Mouse (Mus musculus) G1E (cell line): Measurements from ENCODE around the gene Srgap3. TPM values are rescaled to one million over a fixed set of nuclear protein-coding genes. Genes with fewer than 3 reads are reported as not detected.
"Not testable (repeated sequence)": the region's sequence is repeated elsewhere in the genome, so short reads cannot be mapped to it uniquely, and the experiment has no call there.

Experiments used
- ATAC-seq: 2 replicates; pipeline ENCODE4 v1.8.0; 2016; ENCODE audit warnings: mild to moderate bottlenecking; ENCODE audit not compliant: insufficient number of reproducible peaks, poor library complexity, low FRiP score, severe bottlenecking; ENCODE audit errors: extremely low read depth
- DNase-seq: peaks from one replicate; pipeline ENCODE4 v3.0.0; 2012; ENCODE audit warnings: low spot score
- H3K27me3 ChIP-seq: 2 replicates; pipeline ENCODE4 v1.6.1; 2012; ENCODE audit warnings: mild to moderate bottlenecking, low read length, inconsistent platforms; ENCODE audit not compliant: insufficient read depth
- H3K36me3 ChIP-seq: replicated peaks from 2 replicates; pipeline ENCODE3; 2012; ENCODE audit warnings: mild to moderate bottlenecking, inconsistent platforms
- H3K4me1 ChIP-seq: 2 replicates; pipeline ENCODE4 v1.6.1; 2012; ENCODE audit warnings: low read depth, low read length, inconsistent platforms, mixed read lengths; ENCODE audit not compliant: insufficient read depth
- H3K4me3 ChIP-seq: 2 replicates; pipeline ENCODE4 v1.5.1; 2012; ENCODE audit warnings: low read depth, mild to moderate bottlenecking, inconsistent platforms, low read length, moderate library complexity, mixed read lengths
- H3K9me3 ChIP-seq: replicated peaks from 2 replicates; pipeline ENCODE4 v1.6.1; 2012; ENCODE audit warnings: inconsistent platforms
- CTCF ChIP-seq: IDR thresholded peaks from 2 replicates; pipeline ENCODE4 v1.5.1; 2012; ENCODE audit warnings: low read depth, low read length, inconsistent platforms, mixed read lengths
- GATA1 ChIP-seq: IDR thresholded peaks from 2 replicates; pipeline ENCODE4 v1.6.1; 2012; ENCODE audit warnings: borderline replicate concordance, low read length, inconsistent platforms, mixed read lengths
- GATA2 ChIP-seq: IDR thresholded peaks from 2 replicates; pipeline ENCODE4 v1.6.1; 2012; ENCODE audit warnings: low read depth, low read length, inconsistent platforms, borderline replicate concordance
- POLR2AphosphoS5 ChIP-seq: IDR thresholded peaks from 2 replicates; pipeline ENCODE4 v1.6.1; 2012; ENCODE audit warnings: low read depth, low read length, inconsistent platforms; ENCODE audit not compliant: insufficient replicate concordance
- TAL1 ChIP-seq: conservative IDR thresholded peaks from 2 replicates; pipeline ENCODE4 v1.6.1; 2012; ENCODE audit warnings: low read depth, low read length, inconsistent platforms, mixed read lengths
- polyA plus RNA-seq: library from polyadenylated mRNA; stranded (reverse); fragments of >175 nt; gene quantifications from 2 replicates; pipeline ENCODE4 v1.2.3, GENCODE M21; 2012
- total RNA-seq, 2 experiments: library from RNA; stranded (forward) in 1 of 2; stranded (reverse) in 1 of 2; fragments of 200-1000 nt in 1 of 2; fragments of >200 nt in 1 of 2; fragmentation: Nextera tagmentation in 1 of 2; gene quantifications; 2 replicates each; pipeline ENCODE4 v1.2.3; 2014 to 2017

Gene Srgap3
- total and polyA plus RNA-seq, 3 experiments, result 0.05 TPM; not detected in 2

GRCm38 (mm10) chr6:112871241-112871780 is 75.8 kb downstream of the Srgap3 start:
- Histone ChIP-seq H3K4me1 (no peaks in the 10 kb centered on the region), H3K27me3 (0 out of 2 replicates have a peak, but pooled peaks cover 2% of the 10 kb centered on the region), H3K9me3 (peaks cover 32% of the 10 kb centered on the region), H3K4me3 (no peak overlapping the region), H3K36me3 (no peaks in the 10 kb centered on the region)
- TF ChIP-seq CTCF (no peak), GATA1 (no peak), TAL1 (no peak), POLR2AphosphoS5 (no peak), GATA2 (no peak)
- ATAC-seq (no peak), DNase-seq (no peak)

- Histone ChIP-seq H3K9me3 (peaks cover 38% of the 10 kb centered on the region), H3K36me3 (no peaks in the 10 kb centered on the region), H3K27me3 (no peaks in the 10 kb centered on the region), H3K4me1 (no peaks in the 10 kb centered on the region), H3K4me3 (no peak overlapping the region)
- no peak for ATAC-seq
- no peak for TF ChIP-seq CTCF
- no peak for TF ChIP-seq GATA1
- TF ChIP-seq GATA2, result no peak
- TF ChIP-seq TAL1, result no peak
- TF ChIP-seq POLR2AphosphoS5, result no peak
- DNase-seq, result no peak
Observed at GRCm38 (mm10) chr6:112868197-112868957, 78.7 kb downstream of the Srgap3 start.

GRCm38 (mm10) chr6:112866096-112866495 is 81.0 kb downstream of the Srgap3 start:
- Histone ChIP-seq H3K4me1 (no peaks in the 10 kb centered on the region), H3K36me3 (no peaks in the 10 kb centered on the region), H3K4me3 (no peak overlapping the region), H3K9me3 (peaks cover 45% of the 10 kb centered on the region), H3K27me3 (no peaks in the 10 kb centered on the region)
- ATAC-seq (no peak), DNase-seq (no peak)
- TF ChIP-seq GATA2 (no peak), POLR2AphosphoS5 (no peak), GATA1 (no peak), TAL1 (no peak)

- no peaks in the 10 kb centered on the region for H3K4me1 ChIP-seq
- H3K27me3 ChIP-seq, result no peaks in the 10 kb centered on the region
Observed at GRCm38 (mm10) chr6:112865021-112865531, 82.0 kb downstream of the Srgap3 start.

GRCm38 (mm10) chr6:112862465-112862864 is 84.6 kb downstream of the Srgap3 start:
- Histone ChIP-seq H3K9me3 (peaks cover 34% of the 10 kb centered on the region), H3K4me1 (no peaks in the 10 kb centered on the region), H3K4me3 (no peak overlapping the region), H3K27me3 (no peaks in the 10 kb centered on the region), H3K36me3 (no peaks in the 10 kb centered on the region)
- TF ChIP-seq GATA1 (no peak), POLR2AphosphoS5 (no peak), GATA2 (no peak), CTCF (no peak), TAL1 (no peak)
- no peak for ATAC-seq
- no peak for DNase-seq

More at GRCm38 (mm10) chr6:112865021-112865531, 82.0 kb downstream of the Srgap3 start:
- peaks cover 40% of the 10 kb centered on the region for H3K9me3 ChIP-seq
- no peaks in the 10 kb centered on the region for H3K36me3 ChIP-seq
- DNase-seq (no peak), ATAC-seq (no peak)
- H3K4me3 ChIP-seq, result no peak overlapping the region
- TF ChIP-seq GATA2, result no peak
- no peak for TF ChIP-seq GATA1
- no peak for TF ChIP-seq CTCF
- TF ChIP-seq POLR2AphosphoS5, result no peak
- no peak for TF ChIP-seq TAL1

GRCm38 (mm10) chr6:112861351-112862297 is 85.4 kb downstream of the Srgap3 start:
- DNase-seq (no peak), ATAC-seq (no peak)
- H3K9me3 ChIP-seq, result peaks cover 33% of the 10 kb centered on the region
- no peak overlapping the region for H3K4me3 ChIP-seq
- TF ChIP-seq GATA2 (no peak), TAL1 (no peak), GATA1 (no peak), CTCF (no peak), POLR2AphosphoS5 (no peak)
- H3K4me1 ChIP-seq, result no peaks in the 10 kb centered on the region
- H3K36me3 ChIP-seq, result no peaks in the 10 kb centered on the region
- H3K27me3 ChIP-seq, result no peaks in the 10 kb centered on the region

GRCm38 (mm10) chr6:112860290-112860689 is 86.8 kb downstream of the Srgap3 start:
- H3K4me3 ChIP-seq, result not testable (repeated sequence)

More at GRCm38 (mm10) chr6:112860290-112860689, 86.8 kb downstream of the Srgap3 start:
- H3K27me3 ChIP-seq, DNase-seq, ATAC-seq, H3K36me3 ChIP-seq, H3K4me1 ChIP-seq: not testable (repeated sequence)
- peaks cover 32% of the 10 kb centered on the region for H3K9me3 ChIP-seq
